Mouse (Mus musculus) myocyte (in vitro differentiated cells): ENCODE data around the gene Gm14214.

Experiments
- CEBPB ChIP-seq: IDR thresholded peaks from 2 replicates; pipeline ENCODE4 v1.6.1; 2011; ENCODE audit warnings: mild to moderate bottlenecking, moderate library complexity; ENCODE audit not compliant: poor library complexity, insufficient read depth, severe bottlenecking
- MAX ChIP-seq: IDR thresholded peaks from one replicate; pipeline ENCODE4 v1.6.1; 2011; ENCODE audit warnings: low read depth, mild to moderate bottlenecking, control low read depth
- MYOD1 ChIP-seq, 3 experiments: IDR thresholded peaks; one replicate each; pipeline ENCODE4 v1.6.1; 2011; ENCODE audit warnings: control low read depth in 2 of 3, low read depth in 2 of 3, mild to moderate bottlenecking in 2 of 3, moderate library complexity in 1 of 3; ENCODE audit not compliant: insufficient read length in 2 of 3, control insufficient read depth in 1 of 3
- POLR2A ChIP-seq: IDR thresholded peaks from one replicate; pipeline ENCODE4 v1.6.1; 2011; ENCODE audit warnings: low read depth, mild to moderate bottlenecking, control low read depth, moderate library complexity; ENCODE audit not compliant: insufficient read length
- POLR2AphosphoS2 ChIP-seq: IDR thresholded peaks from one replicate; pipeline ENCODE4 v1.6.1; 2011; ENCODE audit warnings: low read depth, control low read depth; ENCODE audit not compliant: insufficient read length
- REST ChIP-seq: IDR thresholded peaks from one replicate; pipeline ENCODE4 v1.6.1; 2011; ENCODE audit warnings: mild to moderate bottlenecking, control low read depth, moderate library complexity; ENCODE audit not compliant: insufficient read depth, insufficient read length
- TCF12 ChIP-seq: IDR thresholded peaks from one replicate; pipeline ENCODE4 v1.6.1; 2011; ENCODE audit warnings: mild to moderate bottlenecking, control low read depth; ENCODE audit not compliant: poor library complexity, insufficient read depth, severe bottlenecking
- TCF3 ChIP-seq: IDR thresholded peaks from one replicate; pipeline ENCODE4 v1.6.1; 2011; ENCODE audit warnings: low read depth, control low read depth; ENCODE audit not compliant: insufficient read length

GRCm38 (mm10) chr2:154782361-154782760 lies 12.5 kb upstream of the Gm14214 start:
- no peak for TF ChIP-seq MAX
- no peak for TF ChIP-seq POLR2A
- TF ChIP-seq TCF3: no peak
- no peak for TF ChIP-seq POLR2AphosphoS2
- TF ChIP-seq CEBPB: no peak
- no peak for TF ChIP-seq REST
- no peak for TF ChIP-seq MYOD1 (IDR thresholded peaks at IDR 0.05; ENCODE audit: control insufficient read depth in 1 of 3, insufficient read length in 2 of 3, low read depth in 2 of 3)
- no peak for TF ChIP-seq TCF12
